Mouse (Mus musculus): ENCODE data around the gene Ctdsp2.

- TF ChIP-seq TAL1 (IDR thresholded peaks at IDR 0.05; ENCODE audit: low read length) (no peak), GATA1 (IDR thresholded peaks at IDR 0.05; ENCODE audit: low read length) (no peak)
Observed at GRCm38 (mm10) chr10:127037641-127038040, 59.1 kb downstream of the Ctdsp2 start.

Measured in erythroblast, embryonic 14.5 days (primary cell).